Mouse (Mus musculus) heart, embryonic 14.5 days (tissue): ENCODE data around the gene Cadm1. TPM values are rescaled to one million over a fixed set of nuclear protein-coding genes. Genes with fewer than 3 reads are reported as not detected.

ENCODE experiments used
- ATAC-seq: fragments of 200-750 bp; cut with Nextera tagmentation; 2 replicates; pipeline ENCODE4 v1.8.0; 2017; ENCODE audit warnings: low read depth, moderate TSS enrichment; ENCODE audit not compliant: insufficient number of reproducible peaks, insufficient read depth, low FRiP score
- H3K27ac ChIP-seq, 2 experiments: fragments of 200-500 bp in 1 of 2; fragments of 300-500 bp in 1 of 2; sonication (generic) in 1 of 2; replicated peaks in 1 of 2; 2 replicates each; pipeline ENCODE4 v1.5.1; 2012 to 2014; ENCODE audit warnings: low read depth in 2 of 2, low read length in 2 of 2, control low read depth in 1 of 2, mild to moderate bottlenecking in 1 of 2, mixed read lengths in 1 of 2; ENCODE audit not compliant: control insufficient read depth in 1 of 2, insufficient read depth in 1 of 2
- H3K27me3 ChIP-seq: fragments of 300-500 bp; sonication (generic); 2 replicates; pipeline ENCODE4 v1.6.1; 2014; ENCODE audit warnings: mild to moderate bottlenecking, low read length, control low read depth; ENCODE audit not compliant: control insufficient read depth, insufficient read depth
- H3K36me3 ChIP-seq: fragments of 300-500 bp; sonication (generic); 2 replicates; pipeline ENCODE4 v1.6.1; 2014; ENCODE audit warnings: mild to moderate bottlenecking, control low read depth, low read length, mixed read lengths; ENCODE audit not compliant: control insufficient read depth, insufficient read depth
- H3K4me1 ChIP-seq, 2 experiments: fragments of 200-500 bp in 1 of 2; fragments of 300-500 bp in 1 of 2; sonication (generic) in 1 of 2; 2 replicates each; pipeline ENCODE4 v1.6.1; 2012 to 2014; ENCODE audit warnings: low read length in 2 of 2, control low read depth in 1 of 2, mixed read lengths in 1 of 2; ENCODE audit not compliant: control insufficient read depth in 2 of 2, insufficient read depth in 2 of 2
- H3K4me2 ChIP-seq: fragments of 300-500 bp; sonication (generic); 2 replicates; pipeline ENCODE4 v1.6.1; 2014; ENCODE audit warnings: mild to moderate bottlenecking, low read length
- H3K4me3 ChIP-seq, 2 experiments: fragments of 200-500 bp in 1 of 2; fragments of 300-500 bp in 1 of 2; sonication (generic) in 1 of 2; 2 replicates each; pipeline ENCODE4 v1.5.1; 2012 to 2014; ENCODE audit warnings: low read length in 2 of 2, mild to moderate bottlenecking in 2 of 2, control low read depth in 1 of 2, low read depth in 1 of 2, moderate library complexity in 1 of 2; ENCODE audit not compliant: control insufficient read depth in 1 of 2, insufficient read depth in 1 of 2
- H3K9ac ChIP-seq: fragments of 300-500 bp; sonication (generic); 2 replicates; pipeline ENCODE4 v1.6.1; 2014; ENCODE audit warnings: mild to moderate bottlenecking, low read length
- H3K9me3 ChIP-seq: fragments of 300-500 bp; sonication (generic); 2 replicates; pipeline ENCODE4 v1.6.1; 2016; ENCODE audit warnings: low read length, control low read depth; ENCODE audit not compliant: control insufficient read depth
- WGBS: fragments of 180-500 bp; shearing (Covaris S2); extraction: QIAGEN DNeasy Blood & Tissue Kit; methylation state at CpG from one replicate; pipeline ENCODE4 v1.1.7; 2014; 5-methylcytosine and 5-hydroxymethylcytosine counted together
- polyA plus RNA-seq: library from polyadenylated mRNA; unstranded; fragments of >200 nt; fragmentation: Nextera tagmentation; extraction: Ambion mirVana; gene quantifications from 2 replicates; pipeline ENCODE4 v1.2.1, GENCODE M21; 2014

Cadm1 gene
- polyA plus RNA-seq, 1 experiment from 2014 or later = 16.5 TPM

GRCm38 (mm10) chr9:47512521-47512920 is 17.5 kb upstream of the Cadm1 start:
- Histone ChIP-seq H3K4me2 (no peak overlapping the region), H3K9ac (no peak overlapping the region), H3K9me3 (no peaks in the 10 kb centered on the region), H3K4me1 (no peaks in the 10 kb centered on the region; a peak in 1 of 4 replicates), H3K36me3 (no peaks in the 10 kb centered on the region), H3K27ac (no peak overlapping the region), H3K4me3 (no peak overlapping the region), H3K27me3 (peaks cover 9% of the 10 kb centered on the region; the same call in 1 of the 2 replicates)
- ATAC-seq = no peak
- WGBS = 87% methylated on average over 3 of the region's 3 CpGs

GRCm38 (mm10) chr9:47514318-47514717 is 15.7 kb upstream of the Cadm1 start:
- H3K27ac ChIP-seq = no peak overlapping the region
- WGBS = 21% methylated on average over 8 of the region's 8 CpGs
- ATAC-seq = no peak
- H3K9me3 ChIP-seq = no peaks in the 10 kb centered on the region
- peaks cover 9% of the 10 kb centered on the region; the same call in 1 of the 2 replicates for H3K27me3 ChIP-seq
- no peaks in the 10 kb centered on the region; a peak in 1 of 4 replicates for H3K4me1 ChIP-seq
- no peak overlapping the region for H3K4me3 ChIP-seq
- H3K36me3 ChIP-seq = no peaks in the 10 kb centered on the region
- H3K4me2 ChIP-seq = no peak overlapping the region
- no peak overlapping the region for H3K9ac ChIP-seq

- no peak overlapping the region for H3K9ac ChIP-seq
- no peaks in the 10 kb centered on the region for H3K9me3 ChIP-seq
- H3K4me1 ChIP-seq = no peaks in the 10 kb centered on the region; a peak in 1 of 4 replicates
- H3K4me3 ChIP-seq = no peak overlapping the region
- H3K36me3 ChIP-seq = no peaks in the 10 kb centered on the region
- H3K27ac ChIP-seq = no peak overlapping the region
- H3K27me3 ChIP-seq = peaks cover 9% of the 10 kb centered on the region
- 51% methylated on average over 4 of the region's 4 CpGs for WGBS
- no peak for ATAC-seq
- H3K4me2 ChIP-seq = no peak overlapping the region
These were observed 13.7 kb upstream of the Cadm1 start for GRCm38 (mm10) chr9:47516238-47516637.

- ATAC-seq = no peak
- Histone ChIP-seq H3K27ac (no peak overlapping the region), H3K4me3 (no peak overlapping the region), H3K27me3 (peaks cover 19% of the 10 kb centered on the region), H3K9me3 (no peaks in the 10 kb centered on the region), H3K4me1 (peaks cover 3 to 11% of the 10 kb centered on the region in 2 experiments), H3K4me2 (no peak overlapping the region), H3K36me3 (no peaks in the 10 kb centered on the region), H3K9ac (no peak overlapping the region)
- WGBS = 92% methylated on average over 9 of the region's 9 CpGs
These were observed 2.7 kb upstream of the Cadm1 start for GRCm38 (mm10) chr9:47527290-47527689.

GRCm38 (mm10) chr9:47527741-47528140 is 2.2 kb upstream of the Cadm1 start:
- Histone ChIP-seq H3K9ac (no peak overlapping the region), H3K36me3 (no peaks in the 10 kb centered on the region), H3K9me3 (no peaks in the 10 kb centered on the region), H3K4me1 (peaks cover 3 to 12% of the 10 kb centered on the region in 2 experiments), H3K27me3 (peaks cover 23% of the 10 kb centered on the region), H3K27ac (no peak overlapping the region), H3K4me3 (no peak overlapping the region), H3K4me2 (no peak overlapping the region)
- ATAC-seq = no peak
- whole genome bisulfite sequencing = 73% methylated on average over 5 of the region's 5 CpGs

GRCm38 (mm10) chr9:47529182-47529581 is 791 bp upstream of the Cadm1 start:
- Histone ChIP-seq H3K9me3 (no peaks in the 10 kb centered on the region), H3K4me2 (peak overlapping the region; percentile 95), H3K27ac (peak overlapping the region in 1 of 2 experiments; percentile 73; a peak in 1 of 4 replicates), H3K4me1 (peaks cover 3 to 12% of the 10 kb centered on the region in 2 experiments), H3K4me3 (peak overlapping the region in 1 of 2 experiments; percentile 66; a peak in 2 of 4 replicates), H3K27me3 (peaks cover 35% of the 10 kb centered on the region), H3K9ac (peak overlapping the region; percentile 78), H3K36me3 (no peaks in the 10 kb centered on the region)
- no peak for ATAC-seq
- 6% methylated on average over 11 of the region's 11 CpGs for WGBS

GRCm38 (mm10) chr9:47530544-47530921 is 560 bp downstream of the Cadm1 start:
- Histone ChIP-seq H3K9me3 (no peaks in the 10 kb centered on the region), H3K4me3 (peak overlapping the region; percentile 66 to 76), H3K4me1 (peaks cover 3 to 12% of the 10 kb centered on the region in 2 experiments), H3K27me3 (peaks cover 45% of the 10 kb centered on the region), H3K4me2 (peak overlapping the region; percentile 95), H3K36me3 (no peaks in the 10 kb centered on the region), H3K27ac (no peak overlapping the region), H3K9ac (peak overlapping the region; percentile 74)
- WGBS = under 1% methylated on average over 19 of the region's 30 CpGs
- no peak for ATAC-seq
